Mouse (Mus musculus): ENCODE results near the gene Phactr2.
"Not testable (repeated sequence)": the region's sequence is repeated elsewhere in the genome, so short reads cannot be mapped to it uniquely, and the experiment has no call there.

The Phactr2 gene

DNA sequence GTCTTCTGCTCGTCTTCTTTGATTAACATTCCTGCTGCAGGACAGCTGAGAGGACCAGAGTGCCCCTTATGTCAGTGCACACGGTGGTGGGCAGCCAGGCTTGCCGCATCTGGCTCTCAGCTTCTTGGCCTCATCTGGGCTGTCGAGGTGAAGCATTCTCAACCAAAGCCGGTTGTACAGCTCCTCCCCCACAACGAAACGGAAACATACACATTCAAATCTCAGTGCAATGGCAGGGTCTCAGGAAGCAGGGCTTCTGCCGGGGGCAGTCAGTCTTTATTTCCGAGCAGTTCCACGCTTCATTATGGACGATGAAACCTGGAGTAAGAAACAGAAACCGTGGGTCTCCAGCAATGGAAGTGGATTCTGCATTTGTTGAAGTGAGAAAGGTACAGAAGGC, 260.3 kb downstream of the Phactr2 start:
- no peak for DNase-seq (ENCODE audit: low spot score in 2 of 2)

DNA sequence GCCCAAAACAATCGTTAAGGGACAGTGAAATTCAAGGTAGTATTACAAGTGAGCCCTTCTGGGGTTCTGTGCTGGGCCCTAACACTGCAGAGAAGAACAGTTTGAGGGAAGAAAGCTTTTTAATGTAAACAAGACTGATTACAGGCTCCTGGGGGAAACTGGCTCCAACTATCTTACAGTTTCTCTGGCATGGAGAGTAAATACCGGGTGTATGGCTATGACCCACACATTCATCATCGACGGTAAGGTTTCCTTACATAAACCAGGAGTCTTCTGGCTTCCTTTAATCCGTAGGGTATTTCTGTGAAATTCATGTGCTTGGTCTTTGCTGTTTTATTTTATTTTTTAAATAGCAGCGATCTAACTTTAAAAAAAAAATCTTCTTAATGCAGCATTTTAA, 261.4 kb downstream of the Phactr2 start:
- DNase-seq (ENCODE audit: low spot score in 2 of 2) = no peak

DNA sequence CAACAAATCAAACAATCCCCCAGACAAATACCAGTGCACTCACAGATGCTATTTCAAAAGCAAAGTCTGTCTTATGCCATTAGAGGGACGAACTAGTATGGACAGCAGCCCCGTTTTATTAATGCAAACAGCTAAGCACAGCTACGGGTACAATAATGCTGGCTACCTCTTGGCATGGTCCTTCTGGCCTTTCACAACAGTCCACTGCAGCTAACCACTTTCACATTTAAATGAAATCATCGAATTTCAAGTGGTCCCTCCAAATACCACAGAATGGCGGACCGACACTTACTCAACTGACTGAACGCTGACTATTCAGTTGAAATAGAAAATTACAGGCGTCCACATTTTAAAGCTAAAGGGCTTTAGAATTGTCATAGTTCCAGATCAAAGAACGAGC, 261.9 kb downstream of the Phactr2 start:
- DNase-seq (ENCODE audit: low spot score in 2 of 2) = no peak

DNA sequence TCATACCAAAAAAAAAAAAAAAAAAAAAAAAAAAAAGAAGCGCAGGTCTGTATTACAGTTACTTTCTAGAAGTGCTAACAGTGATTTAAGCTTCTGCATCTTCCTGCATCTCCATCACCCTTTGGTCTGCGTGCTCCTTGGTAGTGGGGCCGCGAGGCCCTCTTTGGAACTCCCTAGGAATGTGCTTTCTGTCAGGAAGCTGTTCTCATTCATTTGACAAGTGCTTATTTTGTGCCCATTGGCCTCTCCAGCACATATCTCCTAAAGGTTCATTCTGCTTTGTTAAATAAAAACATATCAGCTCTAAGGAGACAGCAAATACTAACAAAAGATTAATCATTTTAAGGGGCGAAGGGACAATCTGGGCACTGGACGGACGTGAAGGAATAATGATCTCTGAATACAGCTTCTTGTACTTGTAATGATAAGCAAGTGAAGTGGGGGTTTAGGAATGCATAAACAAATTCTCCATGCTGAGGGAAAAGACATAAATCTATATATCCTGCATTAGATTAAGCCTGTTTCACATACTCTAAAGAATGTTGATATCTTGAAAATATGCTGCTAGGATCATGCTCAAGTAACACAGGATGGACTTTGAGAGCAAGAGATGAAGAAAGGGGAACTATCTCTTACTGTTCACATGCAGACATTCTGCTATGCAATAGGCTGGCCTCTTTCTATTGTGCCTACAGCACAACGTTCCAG, 264.1 kb downstream of the Phactr2 start:
- no peak for DNase-seq (ENCODE audit: low spot score in 2 of 2)

DNA sequence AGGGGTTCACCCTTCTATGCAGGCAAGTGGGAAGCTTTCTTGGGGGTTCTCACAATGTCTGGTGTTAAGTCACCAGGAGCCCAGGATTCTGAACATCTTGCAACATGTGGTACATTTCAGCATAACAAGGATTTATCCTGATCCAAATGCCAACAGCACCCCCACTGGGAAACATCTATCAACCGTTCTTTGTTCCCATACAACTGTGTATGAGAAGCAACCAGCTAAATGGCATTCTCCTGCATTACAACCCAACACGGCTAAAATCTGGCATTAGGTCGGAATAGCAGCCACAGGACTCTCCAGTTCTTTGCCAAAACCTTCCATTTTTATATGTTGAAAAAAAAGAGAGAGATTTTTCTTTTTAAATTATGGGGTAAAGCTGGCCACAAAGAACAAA, 264.7 kb downstream of the Phactr2 start:
- DNase-seq (ENCODE audit: low spot score in 2 of 2) = no peak

DNA sequence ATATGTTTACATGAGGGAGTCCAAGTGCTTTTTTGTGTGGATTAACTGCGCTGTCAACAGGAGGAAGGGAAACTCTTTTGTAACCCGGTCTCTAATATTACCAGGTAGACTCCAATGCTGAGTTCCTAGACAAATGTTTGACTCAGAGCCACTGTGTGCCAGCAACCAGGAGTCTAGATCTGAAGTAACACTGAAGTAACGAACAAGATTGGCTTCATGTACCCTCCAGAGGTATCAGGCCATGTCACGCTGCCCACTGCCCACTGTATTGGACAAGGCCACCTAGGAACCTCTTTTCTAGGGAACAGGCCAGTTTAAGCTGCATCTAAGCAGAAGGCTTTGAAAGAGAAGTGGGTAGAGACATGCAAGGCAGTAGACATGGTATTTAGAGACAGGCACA, 265.2 kb downstream of the Phactr2 start:
- DNase-seq (ENCODE audit: low spot score in 2 of 2) = no peak

DNA sequence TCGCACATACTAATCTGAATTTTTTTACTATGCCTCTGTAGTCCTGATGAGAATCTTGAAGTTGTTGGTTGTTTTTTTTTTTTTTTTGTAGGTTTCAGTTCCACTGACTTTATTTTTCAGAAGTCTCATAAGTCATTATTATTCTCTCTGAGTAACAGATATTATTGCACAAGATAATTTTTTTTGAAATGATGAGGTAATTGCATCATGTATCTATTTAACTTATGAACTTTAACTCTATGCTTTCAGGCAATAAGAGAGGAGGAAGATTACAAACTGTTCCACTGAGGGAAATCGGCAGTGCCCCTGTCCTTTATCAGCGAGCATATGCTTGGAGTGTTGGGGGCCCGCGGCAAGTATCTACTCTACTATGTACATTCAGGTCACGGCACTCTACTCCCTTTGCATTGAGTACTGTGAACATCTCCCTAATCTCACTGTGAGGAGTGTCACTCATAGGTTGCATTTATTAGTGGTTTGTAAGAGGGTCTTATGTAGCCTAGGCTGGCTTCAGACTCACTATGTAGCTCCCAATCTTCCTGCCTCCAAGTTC, 272.4 kb downstream of the Phactr2 start:
- no peak for DNase-seq (ENCODE audit: low spot score in 2 of 2)

DNA sequence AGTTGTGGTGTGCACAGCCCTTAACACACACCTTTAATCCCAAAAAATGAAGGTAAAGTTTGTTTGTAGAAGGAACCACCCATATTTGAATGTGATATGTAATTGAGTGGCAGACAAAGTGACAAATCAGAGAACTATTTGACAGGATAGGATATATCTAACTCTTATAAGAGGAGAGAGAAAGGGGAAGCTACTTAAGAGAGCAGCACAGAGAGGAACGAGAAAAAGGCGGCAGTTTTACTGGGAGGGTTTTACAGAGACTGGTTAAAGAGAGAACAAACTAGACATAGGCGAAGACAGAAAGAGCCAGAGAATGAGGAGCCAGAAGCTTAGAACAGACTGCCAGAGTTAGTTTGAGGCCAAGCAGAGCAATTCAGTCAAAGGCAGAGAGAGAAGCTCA, 273.4 kb downstream of the Phactr2 start:
- DNase-seq (ENCODE audit: low spot score in 2 of 2) = no peak

DNA sequence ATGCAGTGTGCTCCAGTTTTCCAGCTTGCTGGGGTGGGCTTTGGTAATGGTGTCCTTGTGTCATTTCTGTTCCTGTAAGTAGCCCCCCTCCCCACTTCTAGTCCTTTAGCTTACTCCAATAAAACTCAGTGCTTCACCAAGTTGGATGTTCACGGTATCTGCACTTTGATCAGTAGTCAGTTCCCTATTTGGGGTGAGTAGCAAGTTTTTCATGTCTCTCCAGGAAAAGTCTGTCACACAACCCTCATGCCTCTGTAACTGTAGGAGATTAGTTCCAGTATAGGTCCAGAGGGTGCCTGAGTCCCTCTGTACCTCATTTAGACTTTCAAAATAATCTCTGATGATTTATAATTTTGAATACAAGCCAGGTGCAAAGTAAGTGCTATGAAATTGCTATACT, 275.0 kb downstream of the Phactr2 start:
- DNase-seq (ENCODE audit: low spot score in 2 of 2) = no peak

DNA sequence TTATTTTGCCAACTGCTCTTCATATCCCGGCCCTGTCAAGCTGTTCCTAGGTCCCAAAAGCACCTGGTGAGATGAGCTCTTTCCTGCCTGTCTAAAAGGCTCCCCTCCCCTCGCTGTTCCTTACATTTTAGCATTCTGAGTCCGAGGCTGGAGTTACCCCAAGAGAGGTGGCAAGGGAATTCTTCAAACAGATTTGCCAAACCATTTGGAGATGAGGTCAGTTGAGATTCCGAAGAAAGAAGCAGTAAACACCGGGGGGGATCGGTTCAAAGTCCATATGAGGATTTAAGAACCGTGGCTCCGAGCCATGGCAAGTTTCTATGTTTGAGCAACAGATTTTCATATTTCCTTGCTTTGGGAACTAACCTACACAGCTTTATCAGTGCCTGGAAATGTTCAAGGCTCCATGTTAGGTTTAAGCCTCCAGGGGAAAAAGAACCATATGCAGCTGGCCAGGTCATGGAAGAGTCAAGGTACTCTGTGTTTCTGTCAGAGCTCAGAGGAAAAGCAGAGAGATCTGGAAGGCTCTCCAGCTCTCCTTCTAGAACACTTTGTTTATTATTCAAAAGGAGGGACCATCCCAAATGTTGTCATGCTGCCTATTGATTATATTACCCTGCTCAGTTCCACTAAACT, 277.2 kb downstream of the Phactr2 start:
- DNase-seq (ENCODE audit: low spot score in 2 of 2) = no peak

DNA sequence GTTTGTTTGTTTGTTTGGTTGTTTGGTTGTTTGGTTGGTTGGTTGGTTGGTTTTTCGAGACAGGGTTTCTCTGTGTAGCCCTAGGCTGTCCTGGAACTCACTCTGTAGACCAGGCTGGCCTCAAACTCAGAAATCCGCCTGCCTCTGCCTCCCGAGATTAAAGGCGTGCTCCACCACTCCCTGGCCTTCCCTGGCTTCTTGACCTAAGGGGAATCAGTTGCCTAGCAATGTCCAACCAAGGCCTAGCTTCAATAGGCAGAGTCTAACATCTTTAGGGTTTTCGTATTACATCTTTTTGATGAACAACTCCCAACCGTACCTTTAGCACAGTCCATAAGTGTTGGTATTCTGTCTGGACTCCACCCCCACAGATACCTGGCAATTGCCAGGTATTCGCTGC, 280.7 kb downstream of the Phactr2 start:
- not testable (repeated sequence) for DNase-seq (ENCODE audit: low spot score in 2 of 2)

DNA sequence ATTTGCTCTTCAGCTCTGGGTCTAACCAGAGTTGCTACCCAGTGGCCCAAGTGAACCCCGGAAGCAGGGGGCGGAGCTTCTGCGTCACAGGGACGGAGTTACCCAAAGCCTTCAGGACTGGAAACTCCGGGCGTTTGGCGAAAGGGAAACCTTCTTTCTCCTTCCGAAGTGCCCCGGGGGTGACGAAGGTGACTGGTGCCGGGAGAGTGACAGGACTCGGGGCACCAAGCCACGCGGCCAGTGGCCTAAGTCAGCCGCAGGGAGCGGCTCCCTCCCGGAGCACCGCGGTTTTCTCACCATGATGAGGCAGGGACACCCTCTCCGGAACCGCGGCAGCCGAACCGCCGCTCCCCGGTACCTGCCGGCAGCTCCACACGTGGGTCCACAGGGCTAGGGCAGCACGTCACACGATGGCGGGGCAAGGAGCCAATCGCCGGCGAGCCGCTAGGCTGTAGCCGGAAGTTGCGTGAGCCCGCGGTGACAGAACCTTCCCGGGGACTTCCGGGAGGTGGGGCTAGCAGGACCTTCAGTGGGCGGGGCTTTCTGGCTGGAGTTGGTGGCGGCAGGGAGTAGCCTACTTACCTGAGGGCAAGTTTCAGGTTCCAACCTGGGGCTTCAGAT, 281.4 kb downstream of the Phactr2 start, which contains the start of gene Ltv1:
Gene Ltv1, minus strand, starts transcription at position 438 of the 621 bp plus-strand sequence.
- DNase-seq (ENCODE audit: low spot score in 2 of 2) = peak; percentile 93 to 97

DNA sequence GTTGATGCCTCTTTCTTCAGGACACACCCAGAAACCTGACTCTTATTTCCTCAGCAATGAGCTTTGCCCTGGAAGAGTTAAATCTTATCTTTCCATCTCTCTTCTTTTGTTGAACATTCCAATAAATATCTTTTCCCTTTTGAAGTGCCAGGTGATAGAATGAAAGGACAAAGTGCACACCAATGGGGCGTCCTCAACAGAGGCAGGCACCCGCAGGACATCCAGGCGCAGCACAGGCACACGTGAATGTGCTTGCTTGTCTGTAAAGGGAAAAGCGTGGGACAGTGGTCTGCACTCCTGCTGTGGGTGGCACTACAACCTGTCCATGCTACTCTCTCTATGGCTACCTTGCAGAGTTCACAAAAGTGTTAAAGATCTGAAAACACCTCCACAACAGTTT, 284.3 kb downstream of the Phactr2 start:
- no peak for DNase-seq (ENCODE audit: low spot score in 2 of 2)

DNA sequence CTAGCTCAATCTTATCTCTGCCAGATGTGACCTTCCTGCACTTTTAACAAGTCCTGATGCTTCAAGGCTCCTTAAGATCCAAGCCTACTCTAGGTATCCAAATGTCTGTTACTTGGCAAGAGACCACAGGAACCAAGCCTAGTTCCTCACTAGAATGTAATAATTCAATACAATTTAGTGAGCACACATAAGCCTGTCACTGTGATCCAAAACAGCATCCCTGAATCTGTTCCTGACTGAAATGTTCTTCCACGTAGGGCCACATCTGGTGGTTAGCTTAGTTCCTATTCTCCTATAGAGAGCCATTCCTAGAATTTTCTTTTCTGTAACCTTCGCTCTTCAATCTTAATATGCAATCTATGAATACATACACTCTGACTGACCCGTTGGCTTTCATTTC, 287.5 kb downstream of the Phactr2 start:
- no peak for DNase-seq (ENCODE audit: low spot score in 2 of 2)

DNA sequence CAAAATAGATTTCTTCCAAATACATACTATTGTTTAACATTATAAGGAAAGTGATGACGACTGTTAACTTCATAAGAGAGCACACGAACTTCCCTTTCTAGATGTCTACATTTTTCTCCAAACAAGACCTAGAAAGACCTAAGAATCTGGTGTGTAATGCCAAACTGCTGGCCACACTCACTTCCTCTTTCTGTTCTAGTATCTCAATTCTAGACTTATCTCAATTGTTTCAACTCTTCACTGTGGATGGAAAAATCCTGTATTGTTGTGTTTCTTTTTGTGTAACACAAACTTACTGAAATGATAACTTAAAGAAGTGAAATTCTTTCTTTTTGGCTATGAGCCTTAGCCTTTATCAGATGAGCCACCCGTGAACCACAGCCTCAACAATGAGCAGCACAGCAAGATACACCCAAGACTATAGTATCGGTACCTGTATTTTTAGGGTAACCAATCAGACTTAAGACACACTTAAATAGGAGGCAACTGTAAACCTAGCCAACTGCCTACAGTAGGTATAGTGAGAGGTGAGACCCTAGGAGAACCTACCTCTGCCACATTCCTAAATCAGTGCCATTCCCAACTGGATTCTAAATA, 289.9 kb downstream of the Phactr2 start:
- no peak for DNase-seq (ENCODE audit: low spot score in 2 of 2)

DNA sequence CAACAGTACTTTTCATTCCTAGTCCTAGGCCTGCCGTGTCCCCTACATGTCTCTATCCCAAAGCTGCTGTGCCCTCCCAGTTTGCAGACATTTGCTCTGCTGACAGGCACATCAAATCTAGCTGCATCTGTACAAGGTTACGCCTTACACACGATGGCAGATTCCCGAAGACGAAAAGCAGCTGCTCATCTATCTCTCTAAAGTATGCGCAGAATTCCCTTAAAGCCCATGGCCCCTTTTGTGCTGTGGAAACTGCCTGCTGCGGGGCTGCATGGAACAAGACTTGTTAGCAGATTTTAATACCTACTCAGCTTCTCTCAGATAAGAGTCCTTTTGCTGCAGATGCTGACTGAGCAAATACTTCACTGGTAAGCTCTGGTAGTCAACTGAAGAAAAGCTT, 294.0 kb downstream of the Phactr2 start:
- no peak for DNase-seq (ENCODE audit: low spot score in 2 of 2)

DNA sequence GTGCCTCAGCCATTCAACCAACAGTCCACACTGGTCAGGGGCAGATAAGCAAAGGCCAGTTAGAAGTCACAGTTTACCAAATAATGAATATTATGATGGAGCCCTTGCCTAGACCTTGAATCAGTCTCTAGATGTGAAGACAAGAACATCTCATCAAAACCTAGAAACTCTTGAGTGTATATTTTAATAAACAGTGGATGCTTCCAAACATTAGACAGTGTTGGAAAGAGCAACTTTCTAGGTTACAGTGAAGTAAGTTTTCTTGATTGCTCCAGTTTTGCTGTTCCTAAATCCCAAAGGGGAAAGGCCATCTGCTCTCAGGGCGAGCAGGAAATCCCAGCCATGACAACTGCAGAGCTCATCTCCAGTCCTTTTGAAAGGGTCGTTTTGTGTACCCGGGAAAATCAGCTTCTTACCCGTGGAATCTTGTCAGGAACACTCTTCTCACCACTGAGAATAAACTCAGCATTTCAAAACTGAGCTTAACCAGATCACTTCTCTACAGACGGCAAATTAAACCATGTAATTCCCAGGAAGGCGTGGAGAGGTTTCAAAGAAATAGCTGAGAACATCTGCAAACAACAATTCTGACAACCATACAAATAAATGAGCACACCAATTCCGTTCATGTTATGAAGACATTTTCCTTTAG, 296.1 kb downstream of the Phactr2 start, which contains the start of gene Zc2hc1b:
Gene Zc2hc1b, minus strand, starts transcription at position 51 of the 652 bp plus-strand sequence.
- no peak for DNase-seq (ENCODE audit: low spot score in 2 of 2)

DNA sequence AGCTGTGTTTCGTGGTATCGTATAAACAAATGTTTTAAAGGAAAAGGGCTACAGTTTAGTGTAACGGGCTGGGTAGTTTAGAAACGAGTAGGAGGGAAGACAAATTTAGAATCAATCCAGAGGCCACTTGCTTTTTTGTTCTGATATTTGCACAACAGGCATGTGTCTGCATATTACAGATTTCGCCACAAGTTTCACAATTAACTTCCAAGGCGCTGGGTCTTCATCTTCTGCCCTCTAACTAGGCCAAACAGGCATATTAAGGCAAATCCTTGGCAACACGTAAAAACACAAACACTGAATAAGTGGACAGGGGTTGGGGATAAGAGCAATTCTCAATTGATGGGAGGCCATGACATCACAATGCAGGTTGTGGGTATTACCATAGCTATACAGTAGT, 298.3 kb downstream of the Phactr2 start:
- DNase-seq (ENCODE audit: low spot score in 2 of 2) = no peak

DNA sequence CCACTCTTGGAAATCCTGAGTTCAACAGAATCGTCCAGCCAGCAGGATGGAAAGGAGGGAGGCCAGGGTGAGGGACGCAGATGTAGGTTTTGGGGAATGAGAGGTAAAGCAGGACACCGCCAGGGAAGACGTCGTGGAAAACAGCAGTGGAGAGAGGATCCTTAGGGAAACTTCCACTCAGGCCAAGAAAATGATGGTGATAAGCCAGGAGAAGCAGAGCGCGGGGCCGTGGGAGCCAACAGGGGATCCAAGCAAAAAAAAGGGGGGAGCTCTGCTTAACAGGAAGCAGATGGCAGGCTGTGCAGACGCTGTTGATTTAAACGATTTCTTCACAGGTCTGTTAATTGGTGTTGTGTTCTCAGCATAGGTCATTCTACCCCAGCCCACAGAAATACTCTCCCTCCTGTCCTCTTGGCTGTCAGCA, 301.4 kb downstream of the Phactr2 start:
- no peak for DNase-seq (ENCODE audit: low spot score in 2 of 2)

DNA sequence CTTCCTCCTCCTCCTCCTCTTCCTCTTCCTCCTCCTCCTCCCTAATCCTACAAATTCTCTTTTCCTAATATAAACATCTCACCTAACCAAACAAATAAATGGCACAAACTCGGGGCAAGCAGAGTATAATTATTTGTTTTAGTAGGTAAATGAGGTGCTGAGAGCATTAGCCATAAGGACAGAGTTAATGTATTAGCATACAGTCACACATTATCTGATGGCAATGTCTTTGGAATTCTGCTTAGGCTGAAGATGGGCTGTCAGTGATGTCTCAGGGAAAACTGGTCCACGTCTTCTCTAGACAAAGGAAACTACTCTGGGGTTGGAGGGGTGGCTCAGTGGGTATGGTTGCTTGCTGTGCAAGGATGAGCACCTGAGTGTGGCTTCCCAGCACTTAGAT, 302.8 kb downstream of the Phactr2 start:
- DNase-seq (ENCODE audit: low spot score in 2 of 2) = no peak

DNA sequence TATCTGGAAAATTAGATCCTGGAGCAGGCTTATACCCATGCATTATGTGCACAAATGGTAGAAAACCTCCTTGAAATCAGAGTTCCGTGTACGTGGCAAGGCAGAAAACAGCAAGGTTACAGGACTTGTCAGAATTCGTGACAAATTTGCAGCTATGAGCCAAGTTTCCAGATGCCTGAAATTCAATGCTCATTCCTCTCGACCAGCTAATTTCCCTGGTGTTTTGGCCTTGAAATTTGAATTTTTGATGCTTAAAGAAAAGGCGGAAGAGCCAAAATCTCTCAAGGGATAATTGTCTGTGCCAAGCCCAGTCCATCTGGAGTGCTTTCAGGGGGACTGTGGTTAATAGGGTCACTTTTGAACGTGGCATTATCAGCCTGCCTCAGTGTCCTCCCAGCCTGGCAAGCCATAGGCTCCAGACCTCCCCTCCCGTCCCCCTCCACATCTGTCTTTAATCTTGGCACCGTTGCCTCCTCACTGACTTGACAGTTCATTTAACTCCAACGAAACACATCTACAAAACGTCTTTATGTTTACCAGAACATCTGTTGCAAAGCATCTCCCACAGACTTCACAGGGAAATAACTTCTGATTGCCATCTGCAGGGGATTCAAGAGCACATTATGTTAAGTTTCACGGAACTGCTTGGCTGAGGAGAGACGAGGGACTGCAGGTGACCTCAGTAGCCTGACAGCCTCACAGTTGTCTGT, 303.3 kb downstream of the Phactr2 start:
- DNase-seq (ENCODE audit: low spot score in 2 of 2) = no peak

All from spleen, postnatal 4 days (tissue).